Mouse (Mus musculus): Measurements from ENCODE around the gene Rabggtb.

Rabggtb gene

GRCm38 (mm10) chr3:153921147-153921910 lies 8.5 kb upstream of the Rabggtb start:
- ATAC-seq (ENCODE audit: low TSS enrichment) = no peak

DNA sequence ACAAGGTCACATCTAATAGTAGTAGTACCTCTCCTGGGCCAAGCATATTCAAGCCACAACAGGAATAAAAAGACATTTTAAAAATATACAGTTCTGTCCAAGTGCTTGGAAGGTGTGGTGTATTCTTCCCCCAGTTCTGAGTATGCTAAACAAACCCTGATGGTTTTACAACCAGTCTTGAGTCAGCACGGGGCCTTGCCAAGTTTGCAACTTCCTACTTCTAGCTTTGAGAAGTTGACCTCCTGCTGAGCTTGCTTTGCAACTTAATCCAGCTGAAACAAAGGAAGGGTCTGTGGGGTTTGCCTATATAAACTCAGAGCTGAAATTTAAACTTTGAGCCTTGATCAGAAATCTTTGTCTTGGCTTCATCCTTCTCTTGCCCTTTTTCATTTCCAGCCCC lies 4.4 kb upstream of the Rabggtb start:
- no peak for ATAC-seq (ENCODE audit: low TSS enrichment)

DNA sequence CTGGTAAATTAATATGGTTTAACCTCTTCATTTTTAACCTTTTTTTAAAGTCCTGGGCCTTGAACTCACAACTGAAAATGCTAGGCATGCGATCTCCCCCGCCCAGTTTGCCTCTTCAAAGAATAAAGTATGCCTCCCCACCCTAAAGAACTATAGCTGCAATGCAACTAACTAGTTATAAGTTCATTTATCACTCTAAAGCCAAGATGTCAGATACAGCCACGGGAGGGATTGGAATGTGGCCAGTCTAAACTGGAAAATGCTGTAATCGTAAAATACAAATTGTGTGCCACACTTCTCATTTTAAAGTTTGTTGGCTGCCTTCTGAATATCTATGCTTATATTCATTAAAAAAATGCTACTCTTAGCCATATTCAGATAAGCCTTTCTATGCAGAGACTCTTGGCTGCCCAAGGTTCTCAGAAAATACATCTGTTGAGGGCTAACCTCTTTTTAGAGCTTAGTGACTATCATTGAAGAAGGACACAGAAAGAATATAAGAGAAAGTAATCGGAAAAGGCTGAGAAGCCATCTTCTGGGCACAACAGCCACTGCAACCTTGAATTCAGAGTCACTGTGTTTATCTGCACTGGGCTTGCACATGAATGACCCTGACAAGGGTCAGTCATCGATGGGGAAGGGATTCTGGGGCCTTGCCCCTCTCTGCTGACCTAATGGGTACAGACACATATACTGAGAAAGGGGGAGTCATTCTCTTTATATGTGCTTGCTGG lies 868 bp upstream of the Rabggtb start:
- no peak for ATAC-seq (ENCODE audit: low TSS enrichment)

- ATAC-seq (ENCODE audit: low TSS enrichment) = no peak
These were observed 848 bp downstream of the Rabggtb start for GRCm38 (mm10) chr3:153911882-153912440.

GRCm38 (mm10) chr3:153911197-153911881 lies 1.5 kb downstream of the Rabggtb start:
- no peak for ATAC-seq (ENCODE audit: low TSS enrichment)

DNA sequence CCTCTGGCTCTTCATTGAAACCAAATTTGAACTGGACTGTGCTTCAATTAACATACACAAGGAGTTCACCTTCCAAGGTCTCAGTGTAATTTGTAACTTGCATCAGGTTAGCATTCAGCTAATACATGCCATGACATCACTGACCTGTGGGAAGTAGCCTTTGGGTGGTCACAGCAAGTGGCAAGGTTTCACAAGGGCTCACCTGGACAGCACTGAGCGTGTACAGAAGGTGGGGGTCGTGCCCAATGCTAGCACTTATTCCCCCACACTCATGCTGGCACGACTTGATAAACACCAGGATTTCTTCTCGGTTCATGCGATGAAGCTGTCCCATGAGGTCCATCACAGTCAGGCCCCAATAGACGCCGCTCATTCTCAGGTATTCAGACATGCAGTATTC lies 2.3 kb downstream of the Rabggtb start:
- no peak for ATAC-seq (ENCODE audit: low TSS enrichment)

GRCm38 (mm10) chr3:153908919-153909318 lies 3.9 kb downstream of the Rabggtb start:
- ATAC-seq (ENCODE audit: low TSS enrichment) = no peak

DNA sequence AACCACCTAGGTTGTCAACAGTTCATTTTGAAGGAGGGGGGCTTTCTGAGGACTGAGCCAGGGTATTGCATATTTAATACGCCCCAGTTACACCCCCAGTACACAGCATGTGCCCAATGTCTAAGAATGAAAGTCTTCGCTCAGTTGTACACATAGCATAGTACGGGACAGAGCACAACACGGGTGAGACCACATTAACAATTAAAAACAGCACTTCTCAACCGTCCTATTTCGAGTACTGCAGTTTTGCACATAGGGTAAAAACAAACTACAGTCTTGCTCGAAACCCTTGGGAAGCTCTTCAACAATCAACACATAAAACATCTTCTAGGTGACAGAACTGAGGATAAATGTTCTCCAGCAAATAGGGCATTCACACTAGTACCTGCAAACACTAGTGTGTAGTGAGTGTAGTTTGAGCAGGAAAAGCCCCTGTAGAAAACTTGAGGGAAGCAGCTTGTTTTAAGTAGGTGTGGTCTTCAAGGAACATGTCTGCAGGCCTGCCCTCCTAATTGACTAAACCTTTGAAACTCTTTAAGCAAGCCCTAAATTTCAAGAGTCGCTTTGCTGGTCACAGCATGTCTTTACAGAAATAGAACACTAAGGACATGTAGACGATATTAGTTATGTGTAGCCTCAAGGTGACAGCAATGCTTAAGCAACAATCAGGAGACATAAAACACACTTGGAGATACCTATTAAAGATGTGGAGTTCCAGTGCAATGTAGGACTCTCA lies 6.5 kb downstream of the Rabggtb start, which contains the start of gene Msh4:
Gene Msh4, minus strand, starts transcription at position 3 of the 736 bp plus-strand sequence.
- ATAC-seq (ENCODE audit: low TSS enrichment) = no peak

- no peak for ATAC-seq (ENCODE audit: low TSS enrichment)
These were observed 7.3 kb downstream of the Rabggtb start for GRCm38 (mm10) chr3:153905251-153906135.

GRCm38 (mm10) chr3:153904586-153904985 lies 8.2 kb downstream of the Rabggtb start:
- peak; percentile 87 for ATAC-seq (ENCODE audit: low TSS enrichment)

DNA sequence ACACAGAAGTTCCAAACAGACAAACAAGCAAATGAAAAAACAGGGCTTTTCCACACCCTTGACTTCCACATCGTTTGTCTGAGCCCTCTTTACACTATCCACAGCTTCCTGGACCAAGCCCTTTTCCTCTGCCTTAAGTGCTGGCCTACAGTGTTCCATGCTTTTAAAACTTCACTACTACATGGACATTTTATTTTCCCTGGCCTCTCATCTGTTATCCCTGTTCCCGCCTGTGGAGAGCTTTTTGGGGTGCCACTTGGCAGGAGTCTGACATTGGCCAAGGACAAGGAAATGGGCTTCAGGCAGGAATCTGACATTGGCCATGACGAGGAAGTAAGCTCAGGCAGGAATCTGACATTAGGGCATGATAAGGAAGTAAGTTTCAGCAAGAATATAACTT lies 10.2 kb downstream of the Rabggtb start:
- no peak for ATAC-seq (ENCODE audit: low TSS enrichment)

- no peak for ATAC-seq (ENCODE audit: low TSS enrichment)
These were observed 10.9 kb downstream of the Rabggtb start for GRCm38 (mm10) chr3:153901904-153902303.

- ATAC-seq (ENCODE audit: low TSS enrichment) = no peak
These were observed 15.6 kb downstream of the Rabggtb start for GRCm38 (mm10) chr3:153897216-153897615.

DNA sequence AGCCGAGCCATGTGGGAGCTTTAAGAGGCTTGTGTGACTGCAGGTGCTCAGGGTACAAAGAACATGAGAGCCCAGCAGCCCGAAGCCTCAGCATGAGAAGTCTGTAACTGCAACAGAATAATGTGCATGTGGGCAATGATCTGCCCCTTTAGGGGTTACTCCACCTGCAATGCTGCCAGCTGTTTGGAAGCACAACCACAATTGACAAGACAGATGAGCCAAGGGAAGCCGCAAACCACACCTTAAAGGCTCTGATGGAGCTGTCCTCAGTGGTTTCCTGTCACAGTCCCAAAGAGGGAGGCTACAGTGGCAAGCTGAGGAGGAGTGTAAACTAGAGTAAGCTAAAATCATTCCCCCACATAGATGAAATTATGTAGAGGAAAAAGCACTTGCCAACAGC lies 17.4 kb downstream of the Rabggtb start:
- ATAC-seq (ENCODE audit: low TSS enrichment) = no peak

GRCm38 (mm10) chr3:153889188-153889781 lies 23.5 kb downstream of the Rabggtb start:
- ATAC-seq (ENCODE audit: low TSS enrichment) = no peak

DNA sequence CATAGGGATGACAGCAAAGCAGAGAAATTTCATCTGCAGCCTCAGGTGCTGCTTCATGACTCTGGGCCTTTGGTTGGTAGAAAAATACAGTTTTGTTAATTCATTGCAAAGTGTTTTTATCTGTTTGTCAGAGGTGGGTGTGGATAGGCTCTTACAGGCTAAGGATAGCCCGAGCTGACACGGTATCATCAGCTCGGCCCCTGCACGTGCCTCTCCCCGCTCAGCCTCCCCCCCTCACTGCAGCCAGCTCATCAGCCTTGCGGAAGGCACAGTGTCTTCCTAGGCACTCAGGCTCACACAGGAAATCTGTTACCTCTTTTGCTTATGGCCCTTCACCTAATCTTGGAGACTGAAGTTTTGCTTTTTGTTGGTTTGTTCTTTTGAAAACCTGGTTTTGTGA lies 24.7 kb downstream of the Rabggtb start:
- ATAC-seq (ENCODE audit: low TSS enrichment) = no peak

DNA sequence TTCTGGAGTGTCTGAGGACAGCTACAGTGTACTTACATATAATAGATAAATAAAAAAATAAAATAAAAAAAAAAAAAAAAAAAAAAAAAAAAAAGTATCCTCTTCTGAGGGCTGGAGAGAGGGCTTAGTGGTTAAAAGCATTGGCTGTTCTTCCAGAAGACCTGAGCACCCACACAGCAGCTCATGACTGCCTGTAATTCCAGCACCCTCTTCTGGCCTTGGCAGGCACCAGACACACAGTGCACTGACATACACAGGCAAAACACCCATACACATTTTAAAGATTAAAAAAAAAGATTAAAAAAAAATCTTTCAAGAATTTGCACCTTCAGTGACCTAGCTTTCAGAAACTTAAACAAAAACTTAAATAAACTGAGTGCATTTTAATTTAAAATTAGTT lies 26.5 kb downstream of the Rabggtb start:
- no peak for ATAC-seq (ENCODE audit: low TSS enrichment)

GRCm38 (mm10) chr3:153871396-153871795 lies 41.4 kb downstream of the Rabggtb start:
- no peak for ATAC-seq (ENCODE audit: low TSS enrichment)

DNA sequence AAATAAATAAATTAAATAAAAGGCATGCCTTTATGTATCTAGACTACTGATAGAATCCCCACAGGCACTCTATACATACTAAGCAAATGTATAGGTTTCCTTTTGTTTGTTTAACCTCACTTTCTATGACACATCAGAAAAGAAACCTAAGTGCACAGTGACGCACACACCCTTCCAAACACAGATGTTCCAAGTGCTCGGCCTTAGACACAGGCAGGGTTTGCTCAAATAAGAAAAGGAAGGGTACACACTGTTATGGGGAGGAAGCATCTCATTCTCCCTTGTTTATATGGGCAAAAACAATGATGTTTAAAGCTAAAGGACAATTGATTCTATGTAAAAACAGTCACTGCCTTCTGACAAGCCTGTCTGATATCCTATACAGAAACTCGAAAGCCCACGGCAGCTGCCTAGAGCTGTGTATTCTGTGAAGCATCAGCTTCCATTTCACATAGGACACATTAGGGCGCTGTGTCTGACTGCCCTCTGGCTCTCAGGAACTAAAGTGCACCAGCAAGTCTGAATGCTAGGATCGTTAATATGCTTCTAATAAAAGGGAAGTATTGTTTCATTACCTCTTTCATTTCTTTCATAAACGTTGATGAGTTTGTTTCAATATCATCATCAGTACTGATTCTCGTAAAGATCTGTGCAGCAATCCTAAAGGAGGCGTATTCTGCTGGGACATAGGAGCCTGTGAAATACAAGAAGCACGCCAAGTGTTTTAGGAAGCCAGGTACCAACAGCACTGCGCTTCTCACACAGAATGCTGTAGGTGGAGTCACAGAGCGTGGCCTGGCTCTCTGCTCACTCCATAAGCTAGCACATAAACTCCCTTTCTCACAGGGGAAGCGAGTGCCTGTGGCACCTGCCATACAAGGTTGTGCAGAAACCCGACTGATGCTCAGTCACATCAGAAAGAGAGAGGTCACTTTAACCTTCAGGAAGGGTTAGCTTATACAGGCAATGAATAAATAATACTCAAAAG lies 45.4 kb downstream of the Rabggtb start:
- ATAC-seq (ENCODE audit: low TSS enrichment) = no peak

All from frontal cortex, adult (tissue).